Mouse (Mus musculus) A20 (cell line): ENCODE measurements at regions not wholly inside any gene's neighbourhood (a gene's known extent, or its start where the extent isn't known, plus 50 kb on each side); places are given as distances from the start of the nearest gene placed in this dataset.

Experiments used
- DNase-seq: peaks from one replicate; pipeline ENCODE4 v3.0.0-alpha.2; 2011; ENCODE audit warnings: low read depth, low spot score

GRCm38 (mm10) chr12:71622761-71623160 lies 208.1 kb upstream of the Daam1 start:
- DNase-seq = no peak

GRCm38 (mm10) chr12:71623271-71623670 lies 207.6 kb upstream of the Daam1 start:
- no peak for DNase-seq

- DNase-seq = no peak
Observed at GRCm38 (mm10) chr12:71624076-71624475, 206.8 kb upstream of the Daam1 start.

GRCm38 (mm10) chr12:71624676-71625075 lies 206.2 kb upstream of the Daam1 start:
- no peak for DNase-seq

- DNase-seq = no peak
Observed at GRCm38 (mm10) chr12:71625115-71625514, 205.8 kb upstream of the Daam1 start.

GRCm38 (mm10) chr12:71626801-71627200 lies 204.1 kb upstream of the Daam1 start:
- no peak for DNase-seq

- DNase-seq = no peak
Observed at GRCm38 (mm10) chr12:71627421-71628339, 203.2 kb upstream of the Daam1 start.

- DNase-seq = no peak
Observed at GRCm38 (mm10) chr12:71628340-71628738, 202.5 kb upstream of the Daam1 start.

GRCm38 (mm10) chr12:71628796-71629195 lies 202.1 kb upstream of the Daam1 start:
- DNase-seq = no peak

- DNase-seq = no peak
Observed at GRCm38 (mm10) chr12:71630386-71630785, 200.5 kb upstream of the Daam1 start.

- DNase-seq = no peak
Observed at GRCm38 (mm10) chr12:71636300-71636699, 194.6 kb upstream of the Daam1 start.

GRCm38 (mm10) chr12:71637248-71637647 lies 193.6 kb upstream of the Daam1 start:
- DNase-seq = no peak

GRCm38 (mm10) chr12:71638246-71638645 lies 192.6 kb upstream of the Daam1 start:
- no peak for DNase-seq

- no peak for DNase-seq
Observed at GRCm38 (mm10) chr12:71640058-71640501, 190.8 kb upstream of the Daam1 start.

- DNase-seq = no peak
Observed at GRCm38 (mm10) chr12:71641486-71641885, 189.4 kb upstream of the Daam1 start.

- no peak for DNase-seq
Observed at GRCm38 (mm10) chr12:71642797-71643337, 188.0 kb upstream of the Daam1 start.

GRCm38 (mm10) chr12:71651251-71651650 lies 179.6 kb upstream of the Daam1 start:
- DNase-seq = no peak

GRCm38 (mm10) chr12:71693346-71694038 lies 137.4 kb upstream of the Daam1 start:
- no peak for DNase-seq

- peak; percentile 16 for DNase-seq
Observed at GRCm38 (mm10) chr12:71701753-71702152, 129.1 kb upstream of the Daam1 start.

GRCm38 (mm10) chr12:71702181-71702580 lies 128.7 kb upstream of the Daam1 start:
- DNase-seq = no peak

GRCm38 (mm10) chr12:71703146-71703902 lies 127.6 kb upstream of the Daam1 start:
- no peak for DNase-seq

- no peak for DNase-seq
Observed at GRCm38 (mm10) chr12:71704431-71704830, 126.4 kb upstream of the Daam1 start.
